Mouse (Mus musculus): ENCODE measurements around the gene Apc2. TPM values are rescaled to one million over a fixed set of nuclear protein-coding genes. Genes with fewer than 3 reads are reported as not detected.

Apc2 gene
- total and polyA plus RNA-seq, 3 experiments = 0.07 to 0.13 TPM; not detected in 1

DNA sequence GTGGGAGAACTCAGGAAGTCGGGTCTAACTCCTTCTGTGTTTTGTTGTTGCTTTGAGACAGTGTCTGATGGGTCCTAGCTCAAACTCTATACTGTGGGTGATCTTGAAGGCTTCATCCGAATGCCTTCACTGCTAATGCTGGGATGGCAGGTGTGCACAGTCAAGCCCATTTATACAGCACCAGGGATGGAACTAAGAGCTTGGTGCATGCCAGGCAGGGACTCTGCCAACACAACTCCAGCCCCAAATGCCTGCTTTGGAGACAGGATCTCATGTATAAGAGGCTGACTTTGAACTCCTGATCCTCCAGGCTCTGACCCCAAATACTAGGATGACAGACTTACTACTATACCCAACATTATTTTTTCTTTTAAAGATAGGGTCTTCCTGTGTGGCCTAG lies 45.7 kb upstream of the Apc2 start:
- Histone ChIP-seq H3K27ac (ENCODE audit: insufficient read depth, low read depth) (no peak overlapping the region), H3K4me2 (ENCODE audit: insufficient read depth, low read depth, poor library complexity, severe bottlenecking) (peak overlapping the region; percentile 59), H3K9ac (ENCODE audit: insufficient read depth, low read depth) (peak overlapping the region; percentile 87; the same call in 1 of the 2 replicates), H3K36me3 (replicated peaks in 1 of 2; ENCODE audit: control insufficient read depth in 1 of 2, insufficient read depth in 1 of 2, low read length in 1 of 2) (peaks cover 27 to 51% of the 10 kb centered on the region in 2 experiments), H3K9me3 (replicated peaks; ENCODE audit: low read length) (no peaks in the 10 kb centered on the region), H3K4me3 (replicated peaks in 1 of 3; ENCODE audit: low read depth in 2 of 3, low read length in 2 of 3, poor library complexity in 1 of 3) (peak overlapping the region; percentile 61 to 94 (median 74)), H3K4me1 (ENCODE audit: control insufficient read depth in 1 of 2, insufficient read depth in 2 of 2) (peaks cover 4 to 34% of the 10 kb centered on the region in 2 experiments), H3K27me3 (replicated peaks) (no peaks in the 10 kb centered on the region), H3K79me2 (replicated peaks; ENCODE audit: control insufficient read depth, extremely low read depth, insufficient read depth, poor library complexity, severe bottlenecking) (peaks cover 21% of the 10 kb centered on the region)
- in situ Hi-C loops (cut with MboI; ENCODE audit: low pct_ligation_motif_present, low pct_unique_long_range_greater_than_20kb, low sequenced_read_pairs) (no loop called here), dilution Hi-C loops (cut with MboI; ENCODE audit: extremely low pct_ligation_motif_present, extremely low pct_unique_long_range_greater_than_20kb, low sequenced_read_pairs) (no loop called here)
- TF ChIP-seq ZNF384 (IDR thresholded peaks at IDR 0.05; ENCODE audit: low read depth, low read length) (no peak), CHD1 (IDR thresholded peaks at IDR 0.05; ENCODE audit: low read depth, low read length) (no peak), E2F4 (IDR thresholded peaks at IDR 0.05; ENCODE audit: insufficient replicate concordance, low read depth, low read length) (no peak), ETS1 (conservative IDR thresholded peaks at IDR 0.05; ENCODE audit: low read depth, low read length) (no peak), ZC3H11A (IDR thresholded peaks at IDR 0.05; ENCODE audit: low read depth, low read length) (no peak), IRF4 (IDR thresholded peaks at IDR 0.05; ENCODE audit: low read depth, low read length) (no peak), PAX5 (IDR thresholded peaks at IDR 0.05; ENCODE audit: low read length) (no peak), MAFK (IDR thresholded peaks at IDR 0.05; ENCODE audit: insufficient replicate concordance, low read length) (no peak), JUN (IDR thresholded peaks at IDR 0.05; ENCODE audit: insufficient read depth, low read depth, low read length) (no peak), MXI1 (IDR thresholded peaks at IDR 0.05; ENCODE audit: low read depth, low read length) (no peak), KAT2A (IDR thresholded peaks at IDR 0.05; ENCODE audit: insufficient replicate concordance, low read length) (no peak), MAZ (IDR thresholded peaks at IDR 0.05; ENCODE audit: low read depth, low read length) (no peak), RAD21 (IDR thresholded peaks at IDR 0.05; ENCODE audit: low read depth, low read length) (no peak), ZKSCAN1 (IDR thresholded peaks at IDR 0.05; ENCODE audit: borderline replicate concordance, low read depth, low read length) (no peak), MAX (IDR thresholded peaks at IDR 0.05; ENCODE audit: low read length) (no peak), GABPA (IDR thresholded peaks at IDR 0.05; ENCODE audit: insufficient replicate concordance, low read depth, low read length) (no peak), CTCF (conservative IDR thresholded peaks at IDR 0.05 in 1 of 2, IDR thresholded peaks at IDR 0.05 in 1 of 2; ENCODE audit: low read depth in 2 of 2, low read length in 2 of 2) (no peak), MEF2A (IDR thresholded peaks at IDR 0.05; ENCODE audit: borderline replicate concordance, low read depth, low read length) (no peak), TCF12 (IDR thresholded peaks at IDR 0.05; ENCODE audit: low read depth, low read length) (no peak), SIN3A (IDR thresholded peaks at IDR 0.05; ENCODE audit: low read length) (no peak)
- DNase-seq (ENCODE audit: extremely low read depth) = no peak

DNA sequence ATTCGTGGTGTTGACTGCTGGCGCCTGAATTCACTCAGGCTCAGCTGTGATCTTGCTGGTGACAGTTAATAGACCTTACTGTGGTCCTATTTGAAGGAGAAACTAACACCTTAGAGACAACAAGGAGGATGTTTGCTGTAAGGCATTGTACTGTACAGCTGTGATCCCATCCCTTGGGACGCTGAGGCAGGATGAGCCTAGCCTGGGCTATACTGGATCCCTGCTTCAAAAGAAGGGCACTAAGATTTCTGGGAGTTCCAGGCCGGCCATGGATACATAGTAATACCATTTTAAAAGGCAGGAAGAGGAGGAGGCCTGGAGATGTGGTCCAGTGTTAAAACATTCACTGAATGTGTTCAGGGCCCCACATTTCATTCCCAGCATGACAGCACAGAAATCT lies 45.2 kb upstream of the Apc2 start:
- H3K79me2 ChIP-seq (replicated peaks; ENCODE audit: control insufficient read depth, extremely low read depth, insufficient read depth, poor library complexity, severe bottlenecking) = peaks cover 21% of the 10 kb centered on the region
- H3K4me2 ChIP-seq (ENCODE audit: insufficient read depth, low read depth, poor library complexity, severe bottlenecking) = peak overlapping the region; percentile 59; the same call in 1 of the 2 replicates
- dilution Hi-C loops (cut with MboI; ENCODE audit: extremely low pct_ligation_motif_present, extremely low pct_unique_long_range_greater_than_20kb, low sequenced_read_pairs) = no loop called here
- no peaks in the 10 kb centered on the region for H3K27me3 ChIP-seq (replicated peaks)
- peaks cover 32 to 52% of the 10 kb centered on the region in 2 experiments for H3K36me3 ChIP-seq (replicated peaks in 1 of 2; ENCODE audit: control insufficient read depth in 1 of 2, insufficient read depth in 1 of 2, low read length in 1 of 2)
- no peak for DNase-seq (ENCODE audit: extremely low read depth)
- peaks cover 4 to 31% of the 10 kb centered on the region in 2 experiments for H3K4me1 ChIP-seq (ENCODE audit: control insufficient read depth in 1 of 2, insufficient read depth in 2 of 2)
- H3K9ac ChIP-seq (ENCODE audit: insufficient read depth, low read depth) = no peak overlapping the region
- TF ChIP-seq POLR2AphosphoS2 (IDR thresholded peaks at IDR 0.05; ENCODE audit: low read depth, low read length) = no peak
- TF ChIP-seq MEF2A (IDR thresholded peaks at IDR 0.05; ENCODE audit: borderline replicate concordance, low read depth, low read length) = no peak
- TF ChIP-seq POLR2A (IDR thresholded peaks at IDR 0.05; ENCODE audit: low read depth, low read length) = no peak
- TF ChIP-seq CHD2 (IDR thresholded peaks at IDR 0.05; ENCODE audit: low read length) = no peak
- no peak for TF ChIP-seq RCOR1 (conservative IDR thresholded peaks at IDR 0.05; ENCODE audit: low read depth, low read length)
- TF ChIP-seq CHD1 (IDR thresholded peaks at IDR 0.05; ENCODE audit: low read depth, low read length) = no peak
- TF ChIP-seq JUND (conservative IDR thresholded peaks at IDR 0.05; ENCODE audit: low read depth, low read length) = no peak
- no peak for TF ChIP-seq USF1 (IDR thresholded peaks at IDR 0.05; ENCODE audit: low read depth, low read length)
- TF ChIP-seq MXI1 (IDR thresholded peaks at IDR 0.05; ENCODE audit: low read depth, low read length) = no peak
- TF ChIP-seq RAD21 (IDR thresholded peaks at IDR 0.05; ENCODE audit: low read depth, low read length) = no peak
- H3K27ac ChIP-seq (ENCODE audit: insufficient read depth, low read depth) = no peak overlapping the region
- peak overlapping the region in 1 of 3 experiments; percentile 61 for H3K4me3 ChIP-seq (replicated peaks in 1 of 3; ENCODE audit: low read depth in 2 of 3, low read length in 2 of 3, poor library complexity in 1 of 3)
- no peaks in the 10 kb centered on the region for H3K9me3 ChIP-seq (replicated peaks; ENCODE audit: low read length)
- in situ Hi-C loops (cut with MboI; ENCODE audit: low pct_ligation_motif_present, low pct_unique_long_range_greater_than_20kb, low sequenced_read_pairs) = no loop called here
